In genomic region chr10:5317602-5318001, GRCm38 (mm10) we compare ENCODE assay signal across 8 mouse cellular contexts.
DNase-seq lines count a peak whose midpoint lies in the region; ATAC-seq lines count a peak whose summit lies in the region.

No protein-coding gene starts in this region.

- H3K4me1 ChIP-seq in hindbrain, embryonic 10.5 days (replicated peaks): no peaks in the 10 kb centered on the region
- H3K4me1 ChIP-seq in hindbrain, embryonic 12.5 days: no peaks in the 10 kb centered on the region

- no peak overlapping the region for H3K4me2 ChIP-seq in hindbrain, embryonic 12.5 days (replicated peaks)

- 29% methylated on average over 6 of the region's 6 CpGs for whole genome bisulfite sequencing in hindbrain, embryonic 10.5 days
- 31% methylated on average over 6 of the region's 6 CpGs for WGBS in hindbrain, embryonic 12.5 days

- no peak overlapping the region for H3K9ac ChIP-seq in hindbrain, embryonic 12.5 days

- H3K36me3 ChIP-seq in hindbrain, embryonic 10.5 days: no peaks in the 10 kb centered on the region
- H3K36me3 ChIP-seq in hindbrain, embryonic 12.5 days: no peaks in the 10 kb centered on the region

- H3K27ac ChIP-seq in hindbrain, embryonic 10.5 days: no peak overlapping the region
- no peak overlapping the region for H3K27ac ChIP-seq in hindbrain, embryonic 12.5 days

- H3K9me3 ChIP-seq in hindbrain, embryonic 10.5 days: no peaks in the 10 kb centered on the region
- no peaks in the 10 kb centered on the region for H3K9me3 ChIP-seq in hindbrain, embryonic 12.5 days (replicated peaks)

- no peaks in the 10 kb centered on the region for H3K27me3 ChIP-seq in hindbrain, embryonic 10.5 days (ENCODE audit: insufficient read depth, poor library complexity, severe bottlenecking)
- no peaks in the 10 kb centered on the region for H3K27me3 ChIP-seq in hindbrain, embryonic 12.5 days

- intact Hi-C loops in left cerebral cortex, postnatal 25 days (cut with DNase I): loop anchor here (5.0 to 10.0 kb wide), 3 partner anchors 250 to 477 kb away; partner anchors contain the start of gene Vip

- DNase-seq in hindbrain, embryonic 10.5 days (ENCODE audit: low spot score): peak; percentile 64
- peak; percentile 93 for DNase-seq in brain, adult 2 months (ENCODE audit: low read depth, low spot score)
- DNase-seq in hindlimb bud, embryonic 11.5 days (ENCODE audit: extremely low spot score, low read depth, low spot score): peak; percentile 39
- DNase-seq in left cerebral cortex, postnatal 25 days (ENCODE audit: low spot score in 2 of 2): peak; percentile 79 to 82
- peak; percentile 27 to 43 for DNase-seq in natural killer cell, adult 2 months (ENCODE audit: low spot score in 2 of 2)
- DNase-seq in telencephalon, adult 2 months (ENCODE audit: low read depth, low spot score): peak; percentile 55

- no peak overlapping the region for H3K4me3 ChIP-seq in hindbrain, embryonic 10.5 days
- H3K4me3 ChIP-seq in hindbrain, embryonic 12.5 days: no peak overlapping the region

- ATAC-seq in hindbrain, embryonic 12.5 days (ENCODE audit: low FRiP score): no peak
- ATAC-seq in erythroid progenitor cell, adult 5-6 weeks (replicated peaks; ENCODE audit: low FRiP score, poor library complexity, severe bottlenecking): peak; percentile 70; the same call in 1 of the 2 replicates

Comparison
In these comparisons a context has a peak if more than half of its experiments do, and no peak if none do; other contexts are left out.
1. DNase-seq: peak in every context shown above with its lines; median percentile 93 in brain, adult 2 months; 80 in left cerebral cortex, postnatal 25 days; 64 in hindbrain, embryonic 10.5 days; 55 in telencephalon, adult 2 months; 39 in hindlimb bud, embryonic 11.5 days; 35 in natural killer cell, adult 2 months.